Mouse (Mus musculus) forebrain, embryonic 12.5 days (tissue): Measurements from ENCODE around the gene Ptk6. TPM values are rescaled to one million over a fixed set of nuclear protein-coding genes. Genes with fewer than 3 reads are reported as not detected.
A peak's percentile ranks its signal among the peaks of the same experiment; 100 is the strongest.
"Not testable (repeated sequence)": the region's sequence is repeated elsewhere in the genome, so short reads cannot be mapped to it uniquely, and the experiment has no call there.

ENCODE experiments used
- ATAC-seq: fragments of 200-750 bp; cut with Nextera tagmentation; 2 replicates; pipeline ENCODE4 v1.8.0; 2017; ENCODE audit warnings: moderate TSS enrichment; ENCODE audit not compliant: low FRiP score
- H3K27ac ChIP-seq: fragments of 300-500 bp; sonication (generic); 2 replicates; pipeline ENCODE4 v1.5.1; 2016; ENCODE audit warnings: mild to moderate bottlenecking
- H3K27me3 ChIP-seq: fragments of 300-500 bp; sonication (generic); 2 replicates; pipeline ENCODE4 v1.6.1; 2016; ENCODE audit warnings: mild to moderate bottlenecking
- H3K36me3 ChIP-seq: fragments of 300-500 bp; sonication (generic); replicated peaks from 2 replicates; pipeline ENCODE4 v1.6.1; 2016; ENCODE audit warnings: mild to moderate bottlenecking
- H3K4me1 ChIP-seq: fragments of 300-500 bp; sonication (generic); 2 replicates; pipeline ENCODE4 v1.6.1; 2016
- H3K4me2 ChIP-seq: fragments of 300-500 bp; sonication (generic); 2 replicates; pipeline ENCODE4 v1.6.1; 2016; ENCODE audit warnings: mild to moderate bottlenecking, moderate library complexity
- H3K4me3 ChIP-seq: fragments of 300-500 bp; sonication (generic); replicated peaks from 2 replicates; pipeline ENCODE4 v1.5.1; 2016; ENCODE audit warnings: mild to moderate bottlenecking
- H3K9ac ChIP-seq: fragments of 300-500 bp; sonication (generic); 2 replicates; pipeline ENCODE4 v1.6.1; 2016; ENCODE audit warnings: mild to moderate bottlenecking
- H3K9me3 ChIP-seq: fragments of 300-500 bp; sonication (generic); 2 replicates; pipeline ENCODE4 v1.6.1; 2016
- WGBS: fragments of 180-500 bp; shearing (Covaris S2); methylation state at CpG from one replicate; pipeline ENCODE4 v1.1.7; 2016; 5-methylcytosine and 5-hydroxymethylcytosine counted together
- polyA plus RNA-seq: library from polyadenylated mRNA; unstranded; fragments of >200 nt; fragmentation: Nextera tagmentation; extraction: Ambion mirVana; gene quantifications from 2 replicates; pipeline ENCODE4 v1.2.1, GENCODE M21; 2016

The Ptk6 gene
- polyA plus RNA-seq, 1 experiment from 2014 or later: not detected

DNA sequence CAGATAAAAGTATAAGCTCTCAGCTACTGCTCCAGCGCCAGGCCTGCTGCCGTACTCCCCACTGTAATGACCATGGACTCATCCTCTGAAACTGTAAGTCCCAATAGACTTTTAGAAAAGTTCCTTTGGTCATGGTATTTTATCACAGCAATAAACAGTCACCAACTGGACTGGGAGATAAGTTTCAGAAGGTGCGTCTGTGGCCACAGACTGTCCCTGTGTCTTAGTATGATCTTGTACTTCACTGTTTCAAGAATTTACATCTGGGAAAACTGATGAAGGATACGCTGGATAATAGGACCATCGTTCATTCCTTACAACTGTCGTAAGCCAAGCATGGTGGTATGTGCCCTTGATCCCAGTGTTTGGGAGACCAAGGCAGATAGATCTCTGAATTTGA, 13.4 kb upstream of the Ptk6 start:
- no peak overlapping the region for H3K4me3 ChIP-seq
- no peaks in the 10 kb centered on the region for H3K36me3 ChIP-seq
- H3K27me3 ChIP-seq: peaks cover 44% of the 10 kb centered on the region
- WGBS: 92% methylated on average over 6 of the region's 6 CpGs
- ATAC-seq: no peak
- H3K9ac ChIP-seq: no peak overlapping the region
- peaks cover 22% of the 10 kb centered on the region for H3K4me1 ChIP-seq
- no peak overlapping the region for H3K4me2 ChIP-seq
- no peaks in the 10 kb centered on the region for H3K9me3 ChIP-seq
- no peak overlapping the region for H3K27ac ChIP-seq

DNA sequence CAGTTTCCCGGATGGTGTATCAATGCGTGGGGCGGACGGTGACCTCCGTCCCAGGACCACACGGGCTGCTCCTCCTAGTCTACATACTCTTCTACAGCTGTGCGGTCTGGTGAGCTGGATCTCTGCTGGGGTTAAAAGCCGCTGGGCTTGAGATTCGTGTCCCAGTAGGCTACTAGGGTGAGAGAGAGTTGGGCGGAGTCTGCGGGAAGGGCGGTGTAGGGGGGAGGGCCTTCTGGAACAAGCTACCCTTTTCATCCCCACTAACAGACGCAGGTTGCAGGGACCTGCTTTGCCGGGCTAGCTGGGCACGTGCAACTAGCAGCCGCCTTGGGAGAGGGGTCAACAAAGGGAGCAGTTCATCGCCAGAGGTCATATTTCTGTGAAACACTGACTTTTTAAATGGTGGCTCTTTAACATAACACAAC, 10.4 kb upstream of the Ptk6 start, which contains the start of gene Srms:
Srms (minus strand) TSS at position 165 of the 425 bp plus-strand sequence.
- H3K4me1 ChIP-seq: peaks cover 10% of the 10 kb centered on the region
- WGBS: 1% methylated on average over 17 of the region's 17 CpGs
- H3K36me3 ChIP-seq: no peaks in the 10 kb centered on the region
- no peak within 1 kb of the TSS; the same call in none of the 2 replicates for H3K9ac ChIP-seq
- H3K27me3 ChIP-seq: peaks cover 44% of the 10 kb centered on the region
- no peak within 1 kb of the TSS for H3K27ac ChIP-seq
- H3K4me3 ChIP-seq: peak within 1 kb of the TSS; percentile 25
- H3K9me3 ChIP-seq: no peaks in the 10 kb centered on the region
- no peak for ATAC-seq
- H3K4me2 ChIP-seq: peak within 1 kb of the TSS; percentile 49

DNA sequence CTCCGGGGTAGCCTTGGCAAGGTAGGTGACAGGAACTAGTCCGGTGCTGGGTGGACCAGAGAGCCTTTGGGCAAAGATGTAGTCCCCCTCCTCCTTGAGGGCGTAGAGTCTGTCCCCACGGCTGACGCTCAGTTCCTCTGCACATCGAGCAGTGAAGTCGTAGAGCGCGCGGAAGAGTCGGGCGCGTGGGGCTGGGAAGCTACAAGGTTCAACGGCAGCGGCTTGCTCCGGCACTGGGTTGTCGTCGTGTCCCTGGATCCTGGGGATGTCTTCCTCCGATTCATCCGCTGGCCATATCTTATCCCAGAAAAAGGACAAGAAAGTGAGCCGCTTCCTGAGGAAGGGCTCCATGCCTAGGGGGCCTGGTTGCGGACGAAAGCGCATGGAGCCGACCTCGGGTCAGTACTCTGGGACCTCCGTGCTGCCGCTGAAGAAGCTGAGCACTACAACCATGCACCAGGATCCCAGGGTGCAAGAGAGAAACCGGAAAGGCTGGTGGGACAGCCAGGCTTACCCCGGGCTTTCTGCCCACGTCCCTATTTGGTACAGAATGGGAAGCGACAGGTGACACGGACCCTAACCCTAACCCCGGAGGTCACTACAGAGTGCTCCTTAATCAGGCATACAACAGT, 9.9 kb upstream of the Ptk6 start:
- Histone ChIP-seq H3K9ac (no peak overlapping the region; the same call in none of the 2 replicates), H3K4me1 (peaks cover 10% of the 10 kb centered on the region), H3K9me3 (no peaks in the 10 kb centered on the region), H3K36me3 (no peaks in the 10 kb centered on the region), H3K27ac (no peak overlapping the region), H3K4me3 (peak overlapping the region; percentile 25), H3K27me3 (peaks cover 44% of the 10 kb centered on the region), H3K4me2 (peak overlapping the region; percentile 49)
- WGBS: 3% methylated on average over 34 of the region's 34 CpGs
- no peak for ATAC-seq

DNA sequence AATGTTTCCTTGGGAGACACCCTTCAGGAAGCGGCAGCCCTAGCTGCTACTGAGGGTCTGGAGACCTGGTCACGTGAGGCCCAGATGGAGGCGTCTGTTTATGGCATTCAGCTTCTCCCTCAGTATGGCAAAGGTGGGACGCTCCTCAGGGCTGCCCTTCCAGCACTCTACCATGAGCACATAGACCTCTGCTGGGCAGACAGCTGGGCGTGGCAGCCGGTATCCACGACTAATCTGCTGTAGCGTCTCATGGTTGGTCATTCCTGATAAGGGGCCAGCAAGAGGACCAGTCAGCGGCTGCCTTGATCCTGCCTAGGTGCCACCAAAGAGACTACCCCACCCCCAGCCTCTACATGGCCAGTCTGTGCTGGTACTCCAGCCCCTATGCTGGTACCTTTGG, 3.5 kb upstream of the Ptk6 start:
- no peaks in the 10 kb centered on the region for H3K9me3 ChIP-seq
- no peak overlapping the region for H3K27ac ChIP-seq
- 75% methylated on average over 9 of the region's 9 CpGs for WGBS
- no peak overlapping the region for H3K4me2 ChIP-seq
- H3K4me3 ChIP-seq: no peak overlapping the region
- H3K36me3 ChIP-seq: no peaks in the 10 kb centered on the region
- peaks cover 8% of the 10 kb centered on the region for H3K27me3 ChIP-seq
- H3K4me1 ChIP-seq: no peaks in the 10 kb centered on the region
- H3K9ac ChIP-seq: no peak overlapping the region
- ATAC-seq: no peak

DNA sequence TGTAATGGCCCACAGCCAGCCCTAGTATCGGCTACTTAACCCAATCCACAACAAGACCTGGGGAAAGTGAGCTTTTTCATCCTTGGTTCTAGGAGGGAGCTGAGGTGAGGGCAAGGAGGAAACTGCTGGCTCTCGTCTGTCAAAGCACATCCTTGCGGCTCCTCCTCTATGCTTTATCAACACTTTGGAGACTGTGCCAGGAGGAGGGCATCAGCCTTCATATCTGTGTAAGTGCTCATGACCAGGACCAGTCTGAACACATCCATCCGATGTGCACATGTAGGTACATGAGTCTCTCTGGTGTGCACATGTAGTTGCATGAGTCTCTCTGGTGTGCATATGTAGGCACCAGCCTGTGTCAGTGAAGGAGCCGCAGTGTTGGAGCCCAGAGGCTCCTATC, 3.1 kb upstream of the Ptk6 start:
- Histone ChIP-seq H3K4me1 (no peaks in the 10 kb centered on the region), H3K9me3 (no peaks in the 10 kb centered on the region), H3K9ac (no peak overlapping the region), H3K4me3 (no peak overlapping the region), H3K27me3 (peaks cover 5% of the 10 kb centered on the region; the same call in 1 of the 2 replicates), H3K27ac (no peak overlapping the region), H3K4me2 (no peak overlapping the region), H3K36me3 (no peaks in the 10 kb centered on the region)
- WGBS: 92% methylated on average over 5 of the region's 5 CpGs
- no peak for ATAC-seq

DNA sequence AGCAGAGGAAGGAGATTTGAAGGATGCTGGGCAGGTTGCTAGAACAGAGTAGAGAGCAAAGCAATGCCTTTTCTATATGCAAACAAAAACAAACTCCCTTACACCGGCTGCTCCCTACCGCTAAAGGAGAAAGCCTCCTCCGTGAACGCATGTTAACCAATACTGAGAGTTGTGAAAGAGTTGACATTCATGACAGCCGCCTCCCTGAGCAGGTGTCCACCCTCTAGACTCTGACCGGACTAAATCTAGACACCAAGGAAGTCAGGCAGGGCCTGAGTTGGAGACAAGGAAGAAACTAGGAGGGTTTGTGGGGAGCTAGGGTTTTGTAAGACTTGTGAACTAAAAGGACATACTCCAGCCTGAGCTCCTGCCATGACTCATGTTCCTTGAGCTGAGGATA, 297 bp upstream of the Ptk6 start:
- no peak overlapping the region for H3K4me2 ChIP-seq
- no peaks in the 10 kb centered on the region for H3K36me3 ChIP-seq
- 83% methylated on average over 6 of the region's 6 CpGs for WGBS
- ATAC-seq: no peak
- H3K27ac ChIP-seq: no peak overlapping the region
- no peaks in the 10 kb centered on the region for H3K4me1 ChIP-seq
- no peak overlapping the region for H3K9ac ChIP-seq
- no peaks in the 10 kb centered on the region for H3K9me3 ChIP-seq
- H3K4me3 ChIP-seq: no peak overlapping the region
- no peaks in the 10 kb centered on the region for H3K27me3 ChIP-seq

DNA sequence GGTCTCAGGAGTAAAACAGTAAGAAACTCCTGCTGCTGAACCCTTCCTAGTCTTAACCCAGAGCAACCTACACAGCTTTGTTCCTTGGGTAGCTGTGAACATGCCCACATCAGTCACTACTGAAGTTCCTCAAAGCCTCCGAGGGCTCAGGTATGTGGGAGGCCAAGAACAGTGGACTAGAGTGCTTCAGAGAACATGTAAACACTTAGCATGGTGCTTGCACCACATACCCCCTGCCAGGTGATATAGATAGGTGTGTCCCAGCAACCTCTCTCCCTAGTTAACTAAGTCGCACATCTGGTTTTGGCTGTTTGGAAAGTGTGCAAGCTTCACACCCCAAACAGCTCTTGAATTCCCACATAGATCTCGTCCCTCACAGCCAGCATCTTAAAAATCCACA, 983 bp downstream of the Ptk6 start:
- ATAC-seq: no peak
- Histone ChIP-seq H3K4me1 (no peaks in the 10 kb centered on the region), H3K4me2 (no peak overlapping the region), H3K27ac (no peak overlapping the region), H3K36me3 (no peaks in the 10 kb centered on the region), H3K27me3 (no peaks in the 10 kb centered on the region), H3K9ac (no peak overlapping the region), H3K4me3 (no peak overlapping the region), H3K9me3 (no peaks in the 10 kb centered on the region)
- 75% methylated on average over 3 of the region's 3 CpGs for WGBS

DNA sequence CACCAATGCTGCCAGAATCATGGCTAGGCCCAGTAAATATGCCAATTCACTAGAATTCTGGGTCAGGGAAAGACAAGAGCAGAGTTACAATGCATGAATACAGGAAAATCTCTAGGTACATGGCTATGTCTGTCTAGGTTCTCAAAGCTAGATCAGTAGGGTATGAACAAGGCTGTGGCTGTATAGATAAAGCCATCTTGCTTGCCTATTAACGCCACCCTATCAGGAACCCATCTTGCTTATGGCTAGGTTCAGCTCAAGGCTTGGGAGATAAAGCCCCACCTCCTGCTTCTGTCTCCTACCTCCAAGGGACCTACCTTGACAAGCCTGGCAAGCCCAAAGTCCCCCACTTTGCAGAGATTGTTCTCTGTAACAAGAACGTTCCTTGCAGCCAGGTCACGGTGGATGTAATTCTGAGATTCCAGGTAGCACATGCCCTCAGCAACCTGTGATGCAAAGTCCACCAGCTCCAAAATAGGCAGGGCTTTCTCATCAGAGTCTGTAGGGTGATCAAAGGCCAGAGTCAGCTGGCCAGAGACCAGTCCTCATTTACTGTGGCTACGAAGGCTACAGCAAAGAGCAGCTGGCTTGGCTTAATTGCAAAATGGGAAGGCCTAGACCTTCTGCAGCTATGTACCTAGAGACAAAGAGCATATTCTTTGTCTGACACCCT, 5.8 kb downstream of the Ptk6 start:
- Histone ChIP-seq H3K4me2 (no peak overlapping the region), H3K36me3 (no peaks in the 10 kb centered on the region), H3K4me1 (no peaks in the 10 kb centered on the region), H3K27me3 (no peaks in the 10 kb centered on the region), H3K9ac (no peak overlapping the region), H3K4me3 (no peak overlapping the region), H3K9me3 (no peaks in the 10 kb centered on the region), H3K27ac (no peak overlapping the region)
- no peak for ATAC-seq
- 92% methylated on average over 4 of the region's 4 CpGs for WGBS

DNA sequence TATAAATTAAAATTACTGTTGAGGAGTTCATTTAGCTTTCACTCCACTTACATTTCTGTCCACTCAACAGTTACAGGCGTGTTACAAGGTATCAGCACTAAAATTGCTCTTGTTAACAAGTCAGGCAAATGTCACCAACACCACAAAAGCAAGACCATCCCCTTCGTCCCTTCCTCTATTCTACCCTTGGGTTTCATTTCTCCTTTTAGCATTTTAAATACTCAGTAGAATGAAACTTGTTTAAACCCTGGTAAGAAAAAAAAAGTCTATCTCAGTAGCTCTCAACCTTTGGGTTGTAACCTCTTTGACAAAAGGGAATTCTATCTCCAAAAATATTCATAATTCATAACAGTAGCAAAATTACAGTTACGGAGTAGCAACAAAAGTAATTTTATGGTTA, 9.5 kb downstream of the Ptk6 start:
- whole genome bisulfite sequencing: 86% methylated on average over 3 of the region's 3 CpGs
- H3K4me3 ChIP-seq: no peak overlapping the region
- ATAC-seq: no peak

DNA sequence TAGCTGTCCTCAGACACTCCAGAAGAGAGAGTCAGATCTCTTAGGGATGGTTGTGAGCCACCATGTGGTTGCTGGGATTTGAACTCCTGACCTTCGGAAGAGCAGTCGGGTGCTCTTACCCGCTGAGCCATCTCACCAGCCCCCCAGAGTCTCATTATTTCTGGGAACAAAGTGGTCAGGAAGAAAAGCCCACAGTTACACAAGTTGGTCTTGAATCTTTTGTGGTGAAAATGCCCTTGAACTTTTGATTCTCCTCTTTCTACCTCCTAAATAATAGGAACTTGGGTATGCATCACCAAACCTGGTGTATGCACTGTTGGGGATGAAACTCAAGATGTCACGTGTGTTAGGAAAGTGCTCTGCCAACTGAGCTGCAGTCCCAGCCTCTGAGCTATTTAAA, 10.7 kb downstream of the Ptk6 start:
- ATAC-seq: no peak
- H3K9ac ChIP-seq: no peak overlapping the region
- no peaks in the 10 kb centered on the region for H3K27me3 ChIP-seq
- no peaks in the 10 kb centered on the region for H3K9me3 ChIP-seq
- peaks cover 12% of the 10 kb centered on the region for H3K36me3 ChIP-seq
- H3K4me1 ChIP-seq: peaks cover 9% of the 10 kb centered on the region
- no peak overlapping the region for H3K4me3 ChIP-seq
- 71% methylated on average over 4 of the region's 4 CpGs for WGBS
- H3K27ac ChIP-seq: no peak overlapping the region
- no peak overlapping the region for H3K4me2 ChIP-seq

More for the DNA sequence above, 9.5 kb downstream of the Ptk6 start:
- Histone ChIP-seq H3K36me3 (peaks cover 12% of the 10 kb centered on the region), H3K27me3 (no peaks in the 10 kb centered on the region), H3K9me3 (no peaks in the 10 kb centered on the region), H3K9ac (no peak overlapping the region), H3K27ac (no peak overlapping the region), H3K4me2 (no peak overlapping the region), H3K4me1 (peaks cover 9% of the 10 kb centered on the region)

DNA sequence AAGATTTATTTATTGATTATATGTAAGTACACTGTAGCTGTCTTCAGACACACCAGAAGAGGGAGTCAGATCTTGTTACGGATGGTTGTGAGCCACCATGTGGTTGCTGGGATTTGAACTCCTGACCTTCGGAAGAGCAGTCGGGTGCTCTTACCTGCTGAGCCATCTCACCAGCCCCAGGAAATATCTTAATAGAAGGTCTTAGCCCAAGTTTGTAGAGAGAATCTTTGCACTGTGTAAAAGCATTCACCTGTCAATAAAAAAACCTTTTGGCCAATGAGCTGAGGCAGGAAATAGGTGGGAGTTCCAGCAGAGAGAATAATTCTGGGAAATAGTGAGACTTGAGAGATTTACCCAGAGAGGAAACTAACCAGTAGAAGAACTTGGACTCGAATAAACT, 11.2 kb downstream of the Ptk6 start:
- not testable (repeated sequence) for ATAC-seq, H3K27me3 ChIP-seq, H3K9me3 ChIP-seq, H3K4me2 ChIP-seq, H3K4me3 ChIP-seq, H3K27ac ChIP-seq, H3K4me1 ChIP-seq, H3K9ac ChIP-seq
- WGBS: 84% methylated on average over 4 of the region's 4 CpGs
- peaks cover 12% of the 10 kb centered on the region for H3K36me3 ChIP-seq

DNA sequence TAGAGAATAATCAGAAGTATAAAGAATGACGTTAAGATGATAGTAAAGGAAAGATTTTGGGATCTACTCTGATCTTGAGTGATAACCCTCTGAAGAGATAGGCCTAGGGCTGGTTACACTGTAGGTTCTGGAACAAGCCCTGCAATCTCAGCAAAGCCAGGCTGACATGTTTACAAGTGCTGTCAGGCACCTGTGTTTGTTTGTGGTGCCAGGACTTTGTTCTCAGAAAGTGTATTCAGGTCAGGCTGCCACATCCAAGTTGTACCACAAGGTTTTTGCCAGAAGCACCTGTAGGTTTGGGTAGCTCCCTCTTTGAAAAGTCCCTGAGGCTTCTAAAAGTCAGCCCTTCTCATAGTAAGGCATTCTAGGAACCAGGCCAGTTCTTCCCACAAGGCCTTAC, 13.3 kb downstream of the Ptk6 start:
- 92% methylated on average over 1 of the region's 1 CpGs for WGBS
- no peaks in the 10 kb centered on the region for H3K9me3 ChIP-seq
- no peak overlapping the region; the same call in 1 of the 2 replicates for H3K27ac ChIP-seq
- peaks cover 9% of the 10 kb centered on the region for H3K4me1 ChIP-seq
- H3K27me3 ChIP-seq: 0 out of 2 replicates have a peak, but pooled peaks cover 2% of the 10 kb centered on the region
- no peak overlapping the region for H3K4me2 ChIP-seq
- peaks cover 12% of the 10 kb centered on the region for H3K36me3 ChIP-seq
- H3K9ac ChIP-seq: no peak overlapping the region
- ATAC-seq: no peak
- no peak overlapping the region for H3K4me3 ChIP-seq

DNA sequence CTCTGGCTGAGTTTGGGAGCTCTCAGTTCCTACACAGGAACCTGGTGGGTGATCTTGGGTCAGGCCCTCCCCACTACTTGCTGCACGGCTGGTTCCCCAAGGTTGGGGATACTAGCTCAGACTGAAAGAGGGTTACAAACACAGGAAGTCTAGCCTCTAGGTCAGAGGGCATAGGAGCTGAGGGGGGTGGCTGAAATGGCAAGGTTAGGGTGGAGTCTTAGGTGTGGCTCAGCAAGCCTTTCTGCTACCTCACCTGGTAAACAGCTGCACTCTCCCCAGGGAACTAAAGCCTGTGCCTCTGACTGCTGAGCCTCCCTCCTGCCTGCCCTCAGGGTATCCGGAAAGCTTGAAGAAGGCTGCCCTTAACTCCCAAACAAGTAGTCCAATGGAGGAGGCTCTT, 13.9 kb downstream of the Ptk6 start:
- 67% methylated on average over 2 of the region's 2 CpGs for WGBS
- Histone ChIP-seq H3K4me3 (peak overlapping the region; percentile 75), H3K27ac (peak overlapping the region; percentile 59; the same call in 1 of the 2 replicates), H3K9ac (no peak overlapping the region), H3K36me3 (peaks cover 12% of the 10 kb centered on the region), H3K27me3 (0 out of 2 replicates have a peak, but pooled peaks cover 2% of the 10 kb centered on the region), H3K4me2 (peak overlapping the region; percentile 60), H3K9me3 (no peaks in the 10 kb centered on the region), H3K4me1 (peaks cover 9% of the 10 kb centered on the region)
- ATAC-seq: no peak
